Mouse (Mus musculus): Measurements from ENCODE around the gene Nav2.

DNA sequence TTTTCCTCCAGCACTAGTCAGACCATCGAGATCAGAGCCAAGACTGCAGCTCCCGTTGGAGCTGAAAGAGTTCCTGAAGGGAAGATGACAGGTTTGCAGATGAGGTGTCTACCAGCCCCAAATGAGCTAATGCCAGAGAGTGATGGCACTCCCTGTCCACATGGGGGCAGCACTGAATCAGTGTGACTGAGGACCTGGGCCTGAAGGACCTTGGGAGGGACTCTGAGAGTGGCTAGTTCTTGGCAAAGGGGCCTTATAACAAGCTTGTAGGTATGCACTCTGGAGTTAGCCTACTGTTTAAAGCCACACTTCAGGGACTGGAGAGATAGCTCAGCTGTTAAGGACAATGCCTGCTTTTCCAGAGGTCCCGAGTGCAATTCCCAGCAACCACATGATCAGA lies 217.0 kb downstream of the Nav2 start:
- no peak for TF ChIP-seq POLR2A (IDR thresholded peaks at IDR 0.05; ENCODE audit: borderline replicate concordance, insufficient read depth, low read length)
- peak; percentile 96 for TF ChIP-seq CTCF (IDR thresholded peaks at IDR 0.05; ENCODE audit: borderline replicate concordance, insufficient read depth, low read depth, low read length)

Measured in cerebellum, adult 2 months (tissue).